Mouse (Mus musculus): Measurements from ENCODE around the gene Kctd17. TPM values are rescaled to one million over a fixed set of nuclear protein-coding genes. Genes with fewer than 3 reads are reported as not detected.

Gene Kctd17
- polyA plus RNA-seq, 1 experiment from 2014 or later: 10.0 TPM

DNA sequence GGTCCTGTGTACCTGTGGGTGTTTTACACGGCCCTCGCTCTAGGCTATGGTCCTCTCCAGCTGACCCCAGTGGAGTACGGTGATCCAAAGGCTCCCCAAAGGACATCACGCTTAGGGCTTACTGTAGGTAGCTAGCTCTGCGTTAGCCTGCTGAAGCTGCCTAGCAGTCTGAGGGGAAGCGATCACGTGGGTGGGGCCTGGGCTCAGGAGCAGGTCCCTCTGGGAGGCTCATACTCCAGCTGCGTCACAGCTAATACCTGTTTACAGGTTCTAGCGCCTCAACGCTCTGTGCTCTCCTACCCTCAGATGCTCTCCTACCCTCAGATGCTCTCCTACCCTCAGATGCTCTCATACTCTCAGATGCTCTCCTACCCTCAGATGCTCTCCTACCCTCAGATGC lies 2.5 kb downstream of the Kctd17 start:
- H3K79me2 ChIP-seq (ENCODE audit: inconsistent target): no peaks in the 10 kb centered on the region
- H3K36me3 ChIP-seq (ENCODE audit: inconsistent target): no peaks in the 10 kb centered on the region
- no peak overlapping the region for H3K4me3 ChIP-seq (ENCODE audit: inconsistent target)
- WGBS (ENCODE audit: missing documents): 96% methylated on average over 10 of the region's 10 CpGs
- H3K27ac ChIP-seq: no peak overlapping the region

- Histone ChIP-seq H3K4me3 (ENCODE audit: inconsistent target) (no peak overlapping the region), H3K79me2 (ENCODE audit: inconsistent target) (no peaks in the 10 kb centered on the region), H3K36me3 (ENCODE audit: inconsistent target) (no peaks in the 10 kb centered on the region), H3K27ac (no peak overlapping the region)
- WGBS (ENCODE audit: missing documents): 94% methylated on average over 7 of the region's 7 CpGs
These were observed 3.3 kb downstream of the Kctd17 start for GRCm38 (mm10) chr15:78431541-78432121.

DNA sequence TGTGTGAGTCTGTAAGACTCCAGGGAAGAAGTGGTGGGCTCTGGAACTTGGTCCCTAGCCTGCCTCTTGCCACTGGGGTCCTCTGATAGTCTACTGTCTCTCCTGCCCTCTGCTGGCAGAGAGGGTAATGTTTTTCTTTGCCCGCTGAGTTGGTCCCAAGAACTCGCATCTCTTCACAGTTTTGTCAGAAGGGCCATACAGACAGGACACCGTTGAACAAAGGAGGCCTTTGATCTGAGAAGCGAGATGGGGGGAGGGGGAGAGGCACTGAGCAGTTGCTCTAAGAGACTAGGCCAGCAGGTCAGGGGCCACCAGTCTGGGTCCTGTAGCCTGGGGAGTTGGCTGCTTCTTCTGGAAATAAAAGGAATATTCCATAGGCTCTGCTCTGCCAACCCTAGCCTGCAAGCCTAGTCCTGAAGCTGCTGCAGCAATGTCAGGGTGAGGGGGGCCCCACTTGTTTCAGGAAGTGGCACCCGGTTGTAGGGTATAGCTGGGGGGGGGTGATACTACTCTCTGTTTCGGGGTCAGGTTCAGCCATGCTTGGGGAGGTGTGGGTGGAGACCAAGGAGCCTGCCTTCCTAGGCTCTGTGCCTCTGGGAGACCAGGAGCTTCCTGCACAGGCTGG lies 6.6 kb downstream of the Kctd17 start:
- H3K4me3 ChIP-seq (ENCODE audit: inconsistent target): no peak overlapping the region
- WGBS (ENCODE audit: missing documents): 46% methylated on average over 6 of the region's 6 CpGs
- no peak overlapping the region for H3K27ac ChIP-seq
- H3K36me3 ChIP-seq (ENCODE audit: inconsistent target): no peaks in the 10 kb centered on the region
- H3K79me2 ChIP-seq (ENCODE audit: inconsistent target): no peaks in the 10 kb centered on the region

DNA sequence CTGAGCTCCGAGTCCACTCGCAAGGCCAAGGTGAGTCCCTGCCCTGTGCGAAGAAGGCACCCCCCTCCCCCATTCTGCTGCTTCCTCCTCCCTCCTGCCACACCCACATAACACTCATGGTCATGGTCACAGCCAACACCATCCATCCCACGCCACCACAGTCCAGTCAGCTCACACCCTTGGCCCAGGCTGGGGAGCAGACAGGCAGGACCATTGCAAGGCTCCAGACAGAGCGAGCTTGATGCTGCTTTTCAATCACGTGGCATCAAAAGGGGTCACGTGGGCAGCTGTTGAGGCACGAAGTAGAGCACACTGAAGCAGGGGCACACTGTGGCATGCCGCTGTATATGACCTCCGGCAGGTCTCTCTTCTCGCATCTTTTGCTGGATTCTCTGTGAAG lies 7.3 kb downstream of the Kctd17 start:
- WGBS (ENCODE audit: missing documents): 97% methylated on average over 9 of the region's 11 CpGs
- Histone ChIP-seq H3K79me2 (ENCODE audit: inconsistent target) (no peaks in the 10 kb centered on the region), H3K36me3 (ENCODE audit: inconsistent target) (no peaks in the 10 kb centered on the region), H3K4me3 (ENCODE audit: inconsistent target) (no peak overlapping the region), H3K27ac (no peak overlapping the region)

- Histone ChIP-seq H3K36me3 (ENCODE audit: inconsistent target) (no peaks in the 10 kb centered on the region), H3K4me3 (ENCODE audit: inconsistent target) (no peak overlapping the region), H3K79me2 (ENCODE audit: inconsistent target) (no peaks in the 10 kb centered on the region), H3K27ac (no peak overlapping the region)
- 82% methylated on average over 32 of the region's 32 CpGs for WGBS (ENCODE audit: missing documents)
These were observed 8.2 kb downstream of the Kctd17 start for GRCm38 (mm10) chr15:78436380-78437192.

DNA sequence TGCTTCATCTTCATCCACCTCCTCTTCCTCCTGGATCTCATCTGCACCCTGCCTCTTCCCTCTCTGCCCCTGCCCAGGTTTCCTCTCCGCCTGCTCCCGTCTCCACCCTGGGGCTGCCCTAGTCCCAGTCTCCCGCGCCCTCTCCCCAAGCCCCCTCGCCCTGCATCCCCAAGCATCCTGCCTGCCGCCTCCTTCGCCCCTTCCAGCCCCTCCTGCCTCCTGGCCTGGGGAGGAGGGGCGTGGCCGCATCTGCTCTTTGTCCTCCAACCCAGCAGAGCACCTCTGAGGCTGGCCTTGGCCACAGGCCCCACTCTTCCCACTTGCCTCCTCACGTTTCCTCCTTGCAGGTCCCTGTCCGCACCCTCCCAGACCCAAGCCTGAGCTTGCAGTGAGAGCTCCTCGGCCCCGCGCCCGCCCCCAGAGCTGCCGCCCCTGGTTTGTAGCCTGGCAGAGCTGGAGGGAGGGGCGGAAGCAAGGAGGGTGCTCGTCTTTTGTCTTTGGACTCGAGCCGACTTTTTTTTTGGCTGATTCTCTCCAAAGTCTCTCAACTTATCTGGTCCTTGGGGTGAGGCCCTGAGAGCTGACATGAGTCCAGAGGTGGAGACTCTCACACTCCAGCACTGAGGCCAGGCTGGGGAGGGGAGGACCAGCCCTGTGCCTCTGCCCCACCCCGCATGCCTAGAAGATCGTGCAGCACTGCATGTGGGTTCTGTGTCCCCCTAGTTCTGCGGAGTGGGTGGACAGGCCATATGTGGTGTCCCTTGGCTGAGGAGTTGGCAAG lies 9.1 kb downstream of the Kctd17 start:
- H3K27ac ChIP-seq: no peak overlapping the region
- WGBS (ENCODE audit: missing documents): 88% methylated on average over 22 of the region's 23 CpGs
- H3K36me3 ChIP-seq (ENCODE audit: inconsistent target): no peaks in the 10 kb centered on the region
- H3K79me2 ChIP-seq (ENCODE audit: inconsistent target): no peaks in the 10 kb centered on the region
- H3K4me3 ChIP-seq (ENCODE audit: inconsistent target): no peak overlapping the region

- Histone ChIP-seq H3K27ac (no peak overlapping the region), H3K79me2 (ENCODE audit: inconsistent target) (no peaks in the 10 kb centered on the region), H3K4me3 (ENCODE audit: inconsistent target) (no peak overlapping the region), H3K36me3 (ENCODE audit: inconsistent target) (no peaks in the 10 kb centered on the region)
- 70% methylated on average over 4 of the region's 4 CpGs for WGBS (ENCODE audit: missing documents)
These were observed 9.6 kb downstream of the Kctd17 start for GRCm38 (mm10) chr15:78438018-78438394.

GRCm38 (mm10) chr15:78438505-78438904 lies 10.1 kb downstream of the Kctd17 start:
- Histone ChIP-seq H3K27ac (no peak overlapping the region), H3K36me3 (ENCODE audit: inconsistent target) (no peaks in the 10 kb centered on the region), H3K79me2 (ENCODE audit: inconsistent target) (no peaks in the 10 kb centered on the region), H3K4me3 (ENCODE audit: inconsistent target) (no peak overlapping the region)
- WGBS (ENCODE audit: missing documents): 86% methylated on average over 8 of the region's 8 CpGs

DNA sequence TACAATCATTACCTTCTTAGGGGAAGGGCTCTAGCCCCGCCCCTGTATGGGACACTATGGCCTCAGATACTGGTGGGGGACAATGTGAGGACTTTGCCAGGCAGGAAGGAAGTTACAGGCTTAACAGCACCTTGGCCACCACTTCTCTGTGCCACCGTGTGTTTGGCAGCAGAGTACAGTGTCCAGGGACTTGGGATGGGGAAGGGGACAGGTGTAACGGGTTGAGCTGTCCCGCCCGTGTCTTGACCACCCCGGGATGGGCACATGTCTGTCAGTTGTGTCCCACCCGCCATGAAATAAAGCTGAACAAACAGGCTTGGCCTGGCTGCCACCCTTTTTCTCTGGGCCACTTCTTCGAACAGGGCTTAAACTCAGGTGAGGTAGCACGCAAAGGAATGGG lies 10.6 kb downstream of the Kctd17 start:
- H3K79me2 ChIP-seq (ENCODE audit: inconsistent target): no peaks in the 10 kb centered on the region
- no peak overlapping the region for H3K27ac ChIP-seq
- H3K4me3 ChIP-seq (ENCODE audit: inconsistent target): no peak overlapping the region
- H3K36me3 ChIP-seq (ENCODE audit: inconsistent target): no peaks in the 10 kb centered on the region
- WGBS (ENCODE audit: missing documents): 85% methylated on average over 9 of the region's 9 CpGs

DNA sequence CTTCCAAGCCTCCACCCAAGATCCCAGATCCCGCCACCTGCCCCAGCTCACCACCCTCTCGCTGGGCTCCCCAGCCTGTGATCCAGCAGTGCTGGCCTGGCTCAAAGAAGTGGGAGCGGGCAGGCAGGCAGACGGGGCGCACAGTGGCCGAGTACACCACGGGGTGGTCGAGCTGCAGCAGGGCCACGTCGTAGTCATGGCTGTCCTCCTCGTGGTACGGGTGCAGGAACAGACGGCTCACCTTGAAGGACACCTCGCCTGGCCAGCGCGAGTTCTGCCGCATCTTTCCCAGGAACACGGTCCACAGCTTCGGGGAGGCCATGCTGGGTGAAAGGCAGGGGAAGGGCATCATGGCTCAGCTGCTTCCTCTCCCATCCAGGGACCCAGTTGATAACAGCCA lies 13.9 kb downstream of the Kctd17 start:
- H3K4me3 ChIP-seq (ENCODE audit: inconsistent target): no peak overlapping the region
- no peak overlapping the region for H3K27ac ChIP-seq
- H3K36me3 ChIP-seq (ENCODE audit: inconsistent target): no peaks in the 10 kb centered on the region
- 93% methylated on average over 19 of the region's 19 CpGs for WGBS (ENCODE audit: missing documents)
- H3K79me2 ChIP-seq (ENCODE audit: inconsistent target): no peaks in the 10 kb centered on the region

DNA sequence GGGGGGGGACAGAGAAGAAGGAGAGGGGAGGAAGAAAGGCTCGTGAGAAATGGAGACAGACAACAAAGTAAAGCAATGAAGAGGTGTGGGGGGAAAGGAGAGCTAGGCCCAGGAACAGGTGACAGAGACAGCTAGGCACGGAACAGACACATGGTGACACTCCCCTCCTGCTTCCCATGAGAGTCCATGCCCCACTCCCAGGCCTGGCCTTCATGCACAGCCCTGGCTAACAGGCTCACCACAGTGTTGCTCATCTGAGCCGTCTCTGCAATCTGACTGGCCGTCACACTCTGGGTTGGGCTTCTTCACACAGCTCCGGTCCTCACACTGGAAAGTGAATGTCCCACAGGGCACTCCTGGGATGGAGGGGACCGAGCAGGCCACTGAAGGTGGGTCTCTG lies 15.5 kb downstream of the Kctd17 start:
- H3K36me3 ChIP-seq (ENCODE audit: inconsistent target): no peaks in the 10 kb centered on the region
- no peaks in the 10 kb centered on the region for H3K79me2 ChIP-seq (ENCODE audit: inconsistent target)
- H3K4me3 ChIP-seq (ENCODE audit: inconsistent target): no peak overlapping the region
- 93% methylated on average over 6 of the region's 6 CpGs for WGBS (ENCODE audit: missing documents)
- no peak overlapping the region for H3K27ac ChIP-seq

DNA sequence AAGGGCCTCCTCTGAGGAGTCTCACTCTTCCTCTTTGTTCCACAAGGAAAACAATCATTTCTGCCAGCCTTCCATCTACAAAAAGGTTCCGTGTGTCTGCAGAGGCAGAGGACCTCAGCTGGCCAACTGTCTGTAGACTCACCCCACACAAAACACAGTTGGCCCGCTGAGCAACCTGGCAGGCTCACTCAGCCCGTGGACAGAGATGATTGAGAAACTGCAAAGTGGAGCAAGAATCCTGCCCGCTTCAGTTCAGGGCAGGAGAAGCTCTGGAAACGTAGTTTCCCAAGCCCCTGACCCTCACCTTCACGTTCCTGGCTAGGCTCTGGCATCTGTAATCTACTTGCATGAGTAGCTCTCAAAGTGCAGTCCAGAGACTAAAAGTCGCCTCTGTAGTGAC lies 18.8 kb downstream of the Kctd17 start:
- Histone ChIP-seq H3K27ac (no peak overlapping the region), H3K4me3 (ENCODE audit: inconsistent target) (no peak overlapping the region), H3K79me2 (ENCODE audit: inconsistent target) (no peaks in the 10 kb centered on the region), H3K36me3 (ENCODE audit: inconsistent target) (no peaks in the 10 kb centered on the region)
- WGBS (ENCODE audit: missing documents): 60% methylated on average over 7 of the region's 7 CpGs

DNA sequence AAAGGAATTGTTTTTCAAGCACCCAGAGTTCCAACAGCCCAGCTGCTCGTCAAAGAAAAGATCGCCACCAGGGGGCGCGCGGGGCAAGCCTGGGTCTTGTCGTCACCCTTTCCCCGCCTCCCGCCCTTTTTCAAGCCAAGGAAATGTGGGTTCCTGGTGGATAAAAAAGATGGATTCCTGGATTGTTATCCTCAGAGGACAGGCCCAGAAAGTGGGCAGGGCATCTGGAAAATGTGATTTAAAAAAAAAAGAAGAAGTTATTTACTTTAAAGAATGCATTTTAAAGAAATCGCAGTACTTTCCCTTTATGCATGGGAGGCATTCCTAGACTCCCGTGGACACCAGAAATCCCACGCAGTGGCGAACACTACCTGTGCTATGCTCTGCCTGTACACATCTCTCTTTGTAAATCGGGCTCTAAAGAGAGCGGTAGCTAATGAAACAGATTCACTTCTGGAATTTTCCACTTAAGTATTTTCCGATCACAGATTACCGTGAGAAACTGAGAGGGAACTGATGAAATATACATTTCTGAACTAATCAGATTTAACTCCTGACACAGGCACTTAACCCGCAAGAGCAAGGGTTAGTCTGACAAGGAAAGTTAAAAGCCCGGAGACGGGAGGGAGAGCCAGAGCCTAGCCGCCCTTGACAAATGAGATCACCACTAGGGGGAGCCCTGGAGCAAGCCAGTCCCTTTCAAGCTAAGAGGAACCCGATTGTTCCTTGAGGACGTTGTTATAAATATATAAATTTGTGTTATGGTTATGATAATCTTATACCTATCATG lies 19.6 kb downstream of the Kctd17 start:
- Histone ChIP-seq H3K36me3 (ENCODE audit: inconsistent target) (no peaks in the 10 kb centered on the region), H3K79me2 (ENCODE audit: inconsistent target) (no peaks in the 10 kb centered on the region), H3K4me3 (ENCODE audit: inconsistent target) (peak overlapping the region; percentile 40), H3K27ac (peak overlapping the region; percentile 57)
- 1% methylated on average over 22 of the region's 22 CpGs for WGBS (ENCODE audit: missing documents)

DNA sequence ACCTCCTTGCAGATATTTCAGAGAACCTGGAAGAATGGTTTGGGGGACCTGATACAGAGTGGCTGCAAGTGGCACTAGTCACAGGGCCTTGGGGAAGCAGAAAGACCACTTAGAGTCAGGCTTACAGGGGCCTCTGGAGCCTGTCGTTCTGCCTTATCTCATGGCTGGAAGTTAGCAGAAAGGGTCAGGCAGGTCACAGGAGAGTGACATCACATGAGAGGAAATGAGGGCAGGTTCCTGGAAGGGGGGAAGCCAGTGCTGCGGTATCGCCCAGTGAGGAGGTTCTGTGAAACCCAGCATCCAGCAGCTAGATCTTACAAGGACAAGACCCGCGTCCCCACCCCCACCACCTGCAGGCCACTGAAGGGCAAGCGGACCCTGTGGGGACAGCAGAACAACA lies 20.8 kb downstream of the Kctd17 start:
- Histone ChIP-seq H3K4me3 (ENCODE audit: inconsistent target) (no peak overlapping the region), H3K36me3 (ENCODE audit: inconsistent target) (no peaks in the 10 kb centered on the region), H3K27ac (peak overlapping the region; percentile 17; the same call in 1 of the 2 replicates), H3K79me2 (ENCODE audit: inconsistent target) (no peaks in the 10 kb centered on the region)
- WGBS (ENCODE audit: missing documents): 55% methylated on average over 6 of the region's 6 CpGs

All from macrophage (primary cell).